Comparison of ENCODE assay signal across 17 mouse cellular contexts in the genomic region with DNA sequence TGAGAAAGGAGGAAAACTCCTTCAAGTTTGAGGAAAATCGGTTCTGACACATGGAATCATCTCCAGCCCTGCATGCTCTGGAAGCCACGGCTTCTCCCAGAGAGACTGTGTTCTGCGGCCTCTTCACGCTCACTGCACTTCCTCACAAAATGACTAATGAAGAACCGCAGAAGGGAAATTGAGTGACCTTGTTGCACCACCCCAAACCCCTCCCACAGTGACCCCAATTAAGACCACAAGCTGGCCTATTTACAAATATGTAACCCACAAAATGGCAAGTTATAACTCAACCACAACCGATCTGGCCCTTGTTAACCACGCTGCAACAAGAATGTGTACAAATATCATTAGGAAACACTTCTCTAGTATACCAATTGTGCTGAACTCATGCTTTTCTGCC.
DNase-seq lines count a peak whose midpoint lies in the region; ATAC-seq and TF ChIP-seq lines count a peak whose summit lies in the region.
"Had no signal": no experiment of that assay in that cellular context is flagged by ENCODE, and none has a peak within 500 bp of the region (broad histone marks: within the 10 kb centered on the region; RNA-seq: fewer than 3 reads in every experiment).

No protein-coding gene starts in this region.

- no peaks in the 10 kb centered on the region for H3K9me3 ChIP-seq in kidney, embryonic 15.5 days (replicated peaks)
- H3K9me3 ChIP-seq in forebrain, embryonic 11.5 days (ENCODE audit: control insufficient read depth, low read length) = no peaks in the 10 kb centered on the region
- H3K9me3 ChIP-seq: hindbrain, embryonic 10.5 days had no signal

- no peak overlapping the region for H3K4me2 ChIP-seq in kidney, embryonic 15.5 days
- no peak overlapping the region for H3K4me2 ChIP-seq in forebrain, embryonic 11.5 days (ENCODE audit: low read depth, low read length, severe bottlenecking)
- H3K4me2 ChIP-seq: heart, embryonic 11.5 days had no signal

- POLR2A ChIA-PET in Patski (lab: Charles Lee) = no interaction called here

- in situ Hi-C loops in Patski (cut with MboI; ENCODE audit: low pct_unique_long_range_greater_than_20kb) = no loop called here

- no peak for ATAC-seq in kidney, embryonic 15.5 days (replicated peaks; ENCODE audit: low FRiP score)
- ATAC-seq in Patski = peak; percentile 92
- ATAC-seq in monocyte, adult 5-6 weeks (replicated peaks; ENCODE audit: insufficient number of reproducible peaks, low FRiP score, low TSS enrichment, poor library complexity, severe bottlenecking) = no peak
- ATAC-seq in forebrain, embryonic 11.5 days (replicated peaks; ENCODE audit: low FRiP score) = no peak
- ATAC-seq: CD4-positive, CD25-positive, alpha-beta regulatory T cell, adult 4 months; intestine, embryonic 16.5 days had no signal

- H3K27me3 ChIP-seq in kidney, embryonic 15.5 days = no peaks in the 10 kb centered on the region
- H3K27me3 ChIP-seq in Patski = no peaks in the 10 kb centered on the region
- H3K27me3 ChIP-seq in forebrain, embryonic 11.5 days (ENCODE audit: control insufficient read depth, insufficient read depth, low read length) = no peaks in the 10 kb centered on the region

- TF ChIP-seq CTCF in Patski (IDR thresholded peaks at IDR 0.05) = no peak

- WGBS in kidney, embryonic 15.5 days = 59% methylated on average over 7 of the region's 7 CpGs
- 90% methylated on average over 7 of the region's 7 CpGs for WGBS in forebrain, embryonic 11.5 days

- no peak overlapping the region for H3K4me3 ChIP-seq in kidney, embryonic 15.5 days (replicated peaks)
- no peak overlapping the region for H3K4me3 ChIP-seq in forebrain, embryonic 11.5 days (ENCODE audit: low read depth, low read length)
- H3K4me3 ChIP-seq: hindbrain, embryonic 10.5 days had no signal

- no peak overlapping the region for H3K27ac ChIP-seq in kidney, embryonic 15.5 days
- H3K27ac ChIP-seq in forebrain, embryonic 11.5 days (ENCODE audit: low read depth, low read length) = no peak overlapping the region
- H3K27ac ChIP-seq: hindbrain, embryonic 10.5 days; stomach, postnatal 0 days had no signal

- no peaks in the 10 kb centered on the region for H3K4me1 ChIP-seq in kidney, embryonic 15.5 days
- H3K4me1 ChIP-seq in forebrain, embryonic 11.5 days (replicated peaks; ENCODE audit: control insufficient read depth, insufficient read depth, low read length) = no peaks in the 10 kb centered on the region
- H3K4me1 ChIP-seq: hindbrain, embryonic 10.5 days had no signal

- H3K9ac ChIP-seq in kidney, embryonic 15.5 days = no peak overlapping the region
- no peak overlapping the region for H3K9ac ChIP-seq in forebrain, embryonic 11.5 days (ENCODE audit: low read length)

- CTCF ChIA-PET in Patski (lab: Charles Lee) = no interaction called here

- H3K36me3 ChIP-seq in kidney, embryonic 15.5 days = no peaks in the 10 kb centered on the region
- H3K36me3 ChIP-seq in forebrain, embryonic 11.5 days (ENCODE audit: control insufficient read depth, insufficient read depth, low read length) = no peaks in the 10 kb centered on the region
- H3K36me3 ChIP-seq: hindbrain, embryonic 10.5 days had no signal

- DNase-seq in kidney, adult 11 months = peak; percentile 26
- DNase-seq in 416B (ENCODE audit: low read depth) (peak; percentile 89), Patski (ENCODE audit: low read depth, low spot score) (peak; percentile 61)
- peak; percentile 34 to 42 for DNase-seq in kidney, postnatal 25 days
- no peak for DNase-seq in ovary, postnatal 14 days (ENCODE audit: low spot score)
- DNase-seq in forebrain, embryonic 11.5 days (ENCODE audit: low spot score) = no peak
- DNase-seq: adrenal gland, postnatal 10 days; layer of hippocampus, postnatal 36 days; spleen, adult 18-20 months; thymus, postnatal 4 days had no signal

Comparison
In these comparisons a context has a peak if more than half of its experiments do, and no peak if none do; other contexts are left out.
1. DNase-seq: peak in kidney, adult 11 months (single experiment), 416B (single experiment), Patski (single experiment) and kidney, postnatal 25 days (2 of 2); none in ovary, postnatal 14 days (single experiment) and forebrain, embryonic 11.5 days (single experiment).